Mouse (Mus musculus) liver, adult 10 weeks (tissue): ENCODE results near the gene Vmn1r178. TPM values are rescaled to one million over a fixed set of nuclear protein-coding genes. Genes with fewer than 3 reads are reported as not detected.

ENCODE experiments used
- polyA plus RNA-seq: library from polyadenylated mRNA; stranded (reverse); fragments of 350-450 nt; fragmentation: Illumina TruSeq; extraction: RNeasy Lipid Tissue Mini Kit (QIAGEN cat#74804); gene quantifications from one replicate; pipeline ENCODE4 v1.2.3, GENCODE M21; 2014; ENCODE audit warnings: low read depth, low replicate concordance

The Vmn1r178 gene
- not detected for polyA plus RNA-seq

GRCm38 (mm10) chr7:23891709-23892108 is at the start of gene Vmn1r178:
TSS of gene Vmn1r178 (plus strand) at chr7:23892009.

GRCm38 (mm10) chr7:23866349-23866748 is 25.5 kb upstream of the Vmn1r178 start, which contains the start of gene Vmn1r177:
TSS of gene Vmn1r177 (minus strand) at chr7:23866449.

GRCm38 (mm10) chr7:23926678-23927077 is 34.9 kb downstream of the Vmn1r178 start, which contains the start of gene Vmn1r179:
TSS of gene Vmn1r179 (plus strand) at chr7:23926978.

Other genes starting within 250 kb of the Vmn1r178 start
- not detected for gene Vmn1r172, start 233.7 kb upstream of the Vmn1r178 start, polyA plus RNA-seq
- gene Vmn1r173, start 191.3 kb upstream of the Vmn1r178 start, polyA plus RNA-seq = not detected
- not detected for gene Vmn1r174, start 139.7 kb upstream of the Vmn1r178 start, polyA plus RNA-seq
- not detected for gene Vmn1r175, start 81.4 kb upstream of the Vmn1r178 start, polyA plus RNA-seq
- gene Vmn1r176, start 54.6 kb upstream of the Vmn1r178 start, polyA plus RNA-seq = not detected
- gene Vmn1r177, start 25.6 kb upstream of the Vmn1r178 start, polyA plus RNA-seq = not detected
- not detected for gene Vmn1r179, start 35.0 kb downstream of the Vmn1r178 start, polyA plus RNA-seq
- gene Vmn1r180, start 58.6 kb downstream of the Vmn1r178 start, polyA plus RNA-seq = not detected
- gene Vmn1r181, start 82.6 kb downstream of the Vmn1r178 start, polyA plus RNA-seq = not detected
- gene V1rd19, start 109.7 kb downstream of the Vmn1r178 start, polyA plus RNA-seq = not detected
- gene Vmn1r183, start 161.2 kb downstream of the Vmn1r178 start, polyA plus RNA-seq = not detected
- gene Zfp180, start 189.9 kb downstream of the Vmn1r178 start, polyA plus RNA-seq = 5.3 TPM
- gene Zfp112, start 220.3 kb downstream of the Vmn1r178 start, polyA plus RNA-seq = 0.77 TPM
- gene Zfp235, start 242.2 kb downstream of the Vmn1r178 start, polyA plus RNA-seq = 3.6 TPM